Mouse (Mus musculus) embryonic facial prominence, embryonic 10.5 days (tissue): ENCODE measurements around the gene Cntfr. TPM values are rescaled to one million over a fixed set of nuclear protein-coding genes. Genes with fewer than 3 reads are reported as not detected.

Experiments used
- DNase-seq: peaks from one replicate; pipeline ENCODE4 v3.0.0-alpha.2; 2017; ENCODE audit warnings: low spot score
- H3K27ac ChIP-seq: fragments of 300-500 bp; sonication (generic); replicated peaks from 2 replicates; pipeline ENCODE4 v1.5.1; 2016; ENCODE audit warnings: mild to moderate bottlenecking
- H3K27me3 ChIP-seq: fragments of 300-500 bp; sonication (generic); replicated peaks from 2 replicates; pipeline ENCODE4 v1.6.1; 2016; ENCODE audit warnings: low read depth, mild to moderate bottlenecking; ENCODE audit not compliant: poor library complexity, severe bottlenecking
- H3K36me3 ChIP-seq: fragments of 300-500 bp; sonication (generic); replicated peaks from 2 replicates; pipeline ENCODE4 v1.6.1; 2016; ENCODE audit warnings: mild to moderate bottlenecking, moderate library complexity
- H3K4me1 ChIP-seq: fragments of 300-500 bp; sonication (generic); 2 replicates; pipeline ENCODE4 v1.6.1; 2016
- H3K4me3 ChIP-seq: fragments of 300-500 bp; sonication (generic); 2 replicates; pipeline ENCODE4 v1.5.1; 2016; ENCODE audit warnings: mild to moderate bottlenecking, moderate library complexity
- H3K9me3 ChIP-seq: fragments of 300-500 bp; sonication (generic); 2 replicates; pipeline ENCODE4 v1.6.1; 2016; ENCODE audit warnings: mild to moderate bottlenecking
- WGBS: fragments of 180-500 bp; shearing (Covaris S2); methylation state at CpG from one replicate; pipeline ENCODE4 v1.1.7; 2016; 5-methylcytosine and 5-hydroxymethylcytosine counted together
- polyA plus RNA-seq: library from polyadenylated mRNA; unstranded; fragments of >200 nt; fragmentation: Nextera tagmentation; extraction: Ambion mirVana; gene quantifications from 2 replicates; pipeline ENCODE4 v1.2.1, GENCODE M21; 2016

Cntfr gene
- polyA plus RNA-seq, 1 experiment from 2014 or later = 8.6 TPM

DNA sequence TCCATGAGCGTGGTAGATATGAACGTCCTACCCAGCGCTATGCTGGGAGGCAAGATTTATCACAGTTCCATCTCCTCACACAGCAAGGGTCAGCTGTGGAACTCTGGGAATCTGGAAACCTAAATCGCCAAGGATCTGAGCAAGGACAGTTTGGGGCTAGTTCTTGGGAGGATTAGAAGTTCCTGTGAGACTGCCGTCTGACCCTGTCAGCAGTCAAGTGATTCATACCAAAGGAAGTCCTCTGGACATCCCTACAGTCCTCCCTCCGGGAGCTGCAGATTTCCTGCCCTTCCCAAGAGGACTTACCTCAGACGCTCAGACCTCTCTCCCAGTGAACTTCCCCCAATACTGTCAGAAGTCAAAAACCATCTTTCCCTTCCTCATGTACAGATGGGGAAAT, 60.5 kb downstream of the Cntfr start:
- 49% methylated on average over 7 of the region's 7 CpGs for WGBS
- peak overlapping the region; percentile 60; the same call in 1 of the 2 replicates for H3K27ac ChIP-seq
- peaks cover 16% of the 10 kb centered on the region for H3K36me3 ChIP-seq
- H3K27me3 ChIP-seq = peaks cover 48% of the 10 kb centered on the region
- peaks cover 88% of the 10 kb centered on the region for H3K4me1 ChIP-seq
- DNase-seq = no peak
- 0 out of 2 replicates have a peak overlapping the region, but pooled peaks have one; percentile 28 for H3K4me3 ChIP-seq
- H3K9me3 ChIP-seq = peaks cover 7% of the 10 kb centered on the region; the same call in 1 of the 2 replicates

DNA sequence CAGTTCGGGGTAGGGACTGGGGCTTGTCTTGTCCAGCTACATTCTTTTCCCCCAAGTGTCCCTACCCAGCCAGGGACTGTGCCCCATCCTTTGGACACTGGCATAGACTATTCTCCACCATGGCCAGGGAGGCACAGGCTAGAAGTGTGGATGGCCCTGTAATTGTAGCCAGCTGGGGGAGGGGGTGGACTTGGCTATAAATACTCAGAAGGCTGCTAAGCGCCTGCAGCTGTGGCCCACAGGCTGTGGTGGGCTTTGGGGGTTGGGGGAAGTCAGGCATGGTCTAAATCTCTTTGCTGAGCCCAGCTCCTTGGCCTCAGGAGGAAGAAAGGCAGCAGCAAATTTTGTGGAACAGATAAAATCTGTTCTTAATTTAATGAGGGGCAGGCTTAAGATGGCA, 61.0 kb downstream of the Cntfr start:
- peaks cover 7% of the 10 kb centered on the region; the same call in 1 of the 2 replicates for H3K9me3 ChIP-seq
- peaks cover 16% of the 10 kb centered on the region for H3K36me3 ChIP-seq
- peaks cover 48% of the 10 kb centered on the region for H3K27me3 ChIP-seq
- DNase-seq = peak; percentile 77
- peak overlapping the region; percentile 60 for H3K27ac ChIP-seq
- WGBS = 61% methylated on average over 2 of the region's 2 CpGs
- H3K4me1 ChIP-seq = peaks cover 92% of the 10 kb centered on the region
- peak overlapping the region; percentile 28; the same call in 1 of the 2 replicates for H3K4me3 ChIP-seq

DNA sequence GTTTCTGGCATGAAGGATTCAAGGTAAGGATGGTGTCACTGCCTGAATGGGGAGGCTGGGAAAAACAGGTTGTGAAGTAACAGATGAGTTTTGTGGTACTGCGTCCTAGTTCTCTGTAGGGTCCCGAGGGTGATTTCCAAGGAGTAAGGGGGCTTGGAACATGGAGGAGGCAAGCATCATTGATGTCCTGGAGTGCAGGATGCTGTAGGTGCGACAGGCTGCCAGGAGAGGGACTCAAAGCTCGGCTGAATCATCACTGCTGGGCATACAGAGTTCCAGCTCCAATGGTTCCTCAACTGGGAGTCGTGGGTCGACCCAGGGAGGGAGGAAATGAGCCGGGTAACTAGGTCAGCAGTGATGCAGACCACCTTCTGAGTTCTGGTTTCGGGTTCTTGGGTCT, 61.7 kb downstream of the Cntfr start:
- Histone ChIP-seq H3K4me3 (no peak overlapping the region), H3K27me3 (peaks cover 53% of the 10 kb centered on the region), H3K36me3 (peaks cover 16% of the 10 kb centered on the region), H3K4me1 (peaks cover 92% of the 10 kb centered on the region), H3K9me3 (peaks cover 7% of the 10 kb centered on the region; the same call in 1 of the 2 replicates), H3K27ac (peak overlapping the region; percentile 60)
- WGBS = 76% methylated on average over 8 of the region's 8 CpGs
- no peak for DNase-seq

DNA sequence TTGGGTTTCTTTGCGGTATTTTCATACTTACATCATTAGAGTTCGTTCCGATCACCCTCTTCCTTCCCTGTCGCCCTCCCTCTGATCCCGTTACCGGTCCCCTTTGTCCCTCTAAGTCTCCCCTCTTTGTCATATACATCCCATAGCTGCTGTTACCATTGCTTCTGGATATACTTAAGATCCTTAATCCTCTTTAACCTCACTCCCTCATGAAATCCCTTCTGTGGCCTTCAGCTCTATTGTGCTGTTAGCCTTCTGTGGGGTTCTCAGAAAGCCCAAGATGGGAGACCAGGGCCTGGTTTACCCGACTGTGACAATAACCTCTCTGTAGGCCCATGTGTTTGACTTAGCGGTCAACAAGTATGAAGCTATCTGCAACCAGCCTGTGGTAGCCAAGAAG, 62.3 kb downstream of the Cntfr start:
- H3K4me1 ChIP-seq = peaks cover 95% of the 10 kb centered on the region
- H3K36me3 ChIP-seq = peaks cover 16% of the 10 kb centered on the region
- DNase-seq = no peak
- WGBS = 84% methylated on average over 8 of the region's 8 CpGs
- peaks cover 7% of the 10 kb centered on the region; the same call in 1 of the 2 replicates for H3K9me3 ChIP-seq
- no peak overlapping the region for H3K4me3 ChIP-seq
- peak overlapping the region; percentile 42; the same call in 1 of the 2 replicates for H3K27ac ChIP-seq
- H3K27me3 ChIP-seq = peaks cover 58% of the 10 kb centered on the region

DNA sequence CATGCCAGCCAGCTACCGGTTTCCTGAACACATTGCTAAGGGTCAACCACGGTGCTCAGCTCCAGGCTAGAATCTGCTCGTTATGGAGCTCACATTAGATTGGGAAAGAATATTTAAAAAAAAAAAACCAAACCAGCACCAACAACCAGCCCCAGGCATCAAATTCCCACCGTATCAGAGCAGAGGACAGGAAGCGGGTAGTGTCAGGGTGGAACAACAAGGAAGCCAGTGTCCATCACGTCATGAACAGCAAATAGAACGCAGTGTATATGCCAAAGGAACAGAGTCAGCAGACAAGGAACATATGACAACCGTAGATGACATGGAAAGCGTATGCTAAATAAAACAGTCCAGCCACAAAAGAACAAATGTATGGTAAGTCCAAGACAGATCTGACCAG, 63.9 kb downstream of the Cntfr start:
- Histone ChIP-seq H3K4me1 (peaks cover 95% of the 10 kb centered on the region), H3K4me3 (no peak overlapping the region), H3K9me3 (peaks cover 7% of the 10 kb centered on the region; the same call in 1 of the 2 replicates), H3K27ac (no peak overlapping the region), H3K27me3 (peaks cover 56% of the 10 kb centered on the region), H3K36me3 (peaks cover 10% of the 10 kb centered on the region)
- WGBS = 56% methylated on average over 9 of the region's 9 CpGs
- DNase-seq = no peak

DNA sequence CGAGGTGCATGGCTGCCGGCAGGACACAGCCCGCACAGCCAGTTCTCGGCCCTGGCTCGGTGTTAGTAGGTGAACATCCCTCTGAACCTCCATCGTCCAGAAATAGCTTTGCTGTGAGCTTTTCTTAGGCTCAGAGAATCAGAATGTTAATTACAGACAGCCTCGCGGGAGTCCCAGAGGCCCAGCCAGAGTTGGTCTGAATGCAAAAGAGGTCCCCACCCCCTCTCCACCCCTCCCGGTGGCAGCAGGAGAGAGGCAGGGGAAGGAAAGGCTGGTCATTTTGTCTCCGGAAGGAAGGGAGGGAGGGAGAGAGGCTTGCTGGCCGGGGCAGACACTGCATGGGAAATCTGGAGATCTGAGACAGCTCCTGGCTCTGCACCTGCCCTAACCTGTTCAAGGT, 65.5 kb downstream of the Cntfr start:
- H3K4me1 ChIP-seq = peaks cover 92% of the 10 kb centered on the region
- H3K36me3 ChIP-seq = no peaks in the 10 kb centered on the region
- H3K27me3 ChIP-seq = peaks cover 51% of the 10 kb centered on the region
- DNase-seq = peak; percentile 77
- WGBS = 5% methylated on average over 11 of the region's 11 CpGs
- peak overlapping the region; percentile 81 for H3K27ac ChIP-seq
- peak overlapping the region; percentile 37 for H3K4me3 ChIP-seq
- no peaks in the 10 kb centered on the region for H3K9me3 ChIP-seq

DNA sequence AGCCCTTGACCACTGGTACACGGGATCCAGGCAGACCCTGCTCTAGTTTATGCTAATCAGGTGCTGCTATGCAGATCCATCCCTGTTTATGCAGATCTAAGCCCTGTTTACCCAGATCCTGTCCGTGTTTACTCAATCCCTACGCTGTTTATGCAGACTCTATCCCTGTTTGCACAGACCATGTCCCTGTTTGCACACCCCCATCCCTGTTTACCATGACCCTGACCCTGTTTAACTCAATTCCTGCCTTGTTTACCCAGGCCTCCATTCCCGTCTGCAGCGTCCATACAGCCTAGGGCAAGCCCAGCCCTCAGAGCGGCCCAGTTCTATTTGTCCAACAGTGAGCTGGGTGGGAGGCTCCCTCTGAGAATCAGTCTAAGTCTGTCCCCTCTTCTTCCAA, 66.7 kb downstream of the Cntfr start:
- Histone ChIP-seq H3K4me3 (no peak overlapping the region), H3K9me3 (no peaks in the 10 kb centered on the region), H3K27me3 (peaks cover 63% of the 10 kb centered on the region), H3K36me3 (no peaks in the 10 kb centered on the region), H3K27ac (peak overlapping the region; percentile 55), H3K4me1 (peaks cover 88% of the 10 kb centered on the region)
- DNase-seq = no peak
- 19% methylated on average over 6 of the region's 6 CpGs for WGBS

DNA sequence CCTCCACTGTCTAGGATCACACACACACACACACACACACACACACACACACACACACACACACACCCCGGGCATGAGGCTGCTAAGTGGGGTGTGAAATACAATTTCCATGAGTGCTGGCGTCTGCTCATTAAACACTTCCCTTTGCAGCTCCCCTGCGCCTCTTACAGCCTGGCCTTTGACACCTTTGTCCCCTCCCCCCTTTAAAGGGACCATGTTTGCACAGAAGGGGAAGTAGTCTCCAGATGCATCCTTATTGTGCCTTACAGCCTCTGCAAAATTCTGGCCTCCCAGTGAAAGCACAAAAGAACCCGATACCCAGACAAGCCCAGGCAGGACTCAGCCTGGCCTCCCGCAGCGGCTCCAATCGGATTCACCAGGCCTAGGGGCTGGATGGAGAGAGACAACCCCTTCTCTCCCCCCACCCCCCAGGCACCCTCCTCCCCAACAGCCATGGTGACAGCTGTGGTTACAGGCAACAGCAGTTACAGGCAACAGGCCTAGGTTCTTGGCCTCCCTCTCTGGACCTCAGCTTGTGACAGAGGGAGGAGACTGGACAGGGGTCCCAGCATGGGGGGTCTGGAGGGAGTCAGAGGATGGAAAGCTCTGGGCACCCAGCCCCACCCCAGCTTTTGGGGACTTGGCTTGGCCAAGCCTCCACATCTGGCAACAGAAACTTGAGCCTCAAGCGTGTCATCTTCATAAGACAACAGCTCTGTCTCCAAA, 68.5 kb downstream of the Cntfr start:
- Histone ChIP-seq H3K4me1 (peaks cover 78% of the 10 kb centered on the region), H3K27me3 (peaks cover 67% of the 10 kb centered on the region), H3K9me3 (no peaks in the 10 kb centered on the region), H3K4me3 (peak overlapping the region; percentile 36), H3K36me3 (no peaks in the 10 kb centered on the region), H3K27ac (peak overlapping the region; percentile 84)
- DNase-seq = peak; percentile 75
- 4% methylated on average over 8 of the region's 8 CpGs for whole genome bisulfite sequencing

DNA sequence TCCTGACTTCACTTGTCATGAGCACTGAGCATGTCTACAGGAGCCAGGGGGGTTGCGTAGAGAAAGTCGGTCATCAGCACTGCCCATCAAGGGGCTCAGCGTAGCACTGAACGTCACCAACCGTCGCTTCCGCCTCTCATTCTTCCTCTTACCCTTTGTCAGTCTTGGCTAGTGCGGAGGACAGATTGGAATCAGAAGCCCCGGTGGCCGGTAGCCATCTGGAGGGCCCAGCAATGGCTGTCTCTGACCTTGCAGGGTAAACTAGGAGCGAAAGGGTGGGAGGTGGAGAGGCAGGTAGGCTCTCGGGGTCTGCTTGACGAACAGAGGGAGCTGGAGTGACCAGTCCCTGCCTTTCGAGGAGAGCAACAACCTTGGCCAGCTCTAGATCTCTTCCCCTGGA, 74.8 kb downstream of the Cntfr start:
- whole genome bisulfite sequencing = 91% methylated on average over 14 of the region's 14 CpGs
- Histone ChIP-seq H3K9me3 (no peaks in the 10 kb centered on the region), H3K4me3 (no peak overlapping the region), H3K36me3 (no peaks in the 10 kb centered on the region), H3K27me3 (peaks cover 55% of the 10 kb centered on the region), H3K27ac (no peak overlapping the region), H3K4me1 (peaks cover 32% of the 10 kb centered on the region)
- DNase-seq = no peak

DNA sequence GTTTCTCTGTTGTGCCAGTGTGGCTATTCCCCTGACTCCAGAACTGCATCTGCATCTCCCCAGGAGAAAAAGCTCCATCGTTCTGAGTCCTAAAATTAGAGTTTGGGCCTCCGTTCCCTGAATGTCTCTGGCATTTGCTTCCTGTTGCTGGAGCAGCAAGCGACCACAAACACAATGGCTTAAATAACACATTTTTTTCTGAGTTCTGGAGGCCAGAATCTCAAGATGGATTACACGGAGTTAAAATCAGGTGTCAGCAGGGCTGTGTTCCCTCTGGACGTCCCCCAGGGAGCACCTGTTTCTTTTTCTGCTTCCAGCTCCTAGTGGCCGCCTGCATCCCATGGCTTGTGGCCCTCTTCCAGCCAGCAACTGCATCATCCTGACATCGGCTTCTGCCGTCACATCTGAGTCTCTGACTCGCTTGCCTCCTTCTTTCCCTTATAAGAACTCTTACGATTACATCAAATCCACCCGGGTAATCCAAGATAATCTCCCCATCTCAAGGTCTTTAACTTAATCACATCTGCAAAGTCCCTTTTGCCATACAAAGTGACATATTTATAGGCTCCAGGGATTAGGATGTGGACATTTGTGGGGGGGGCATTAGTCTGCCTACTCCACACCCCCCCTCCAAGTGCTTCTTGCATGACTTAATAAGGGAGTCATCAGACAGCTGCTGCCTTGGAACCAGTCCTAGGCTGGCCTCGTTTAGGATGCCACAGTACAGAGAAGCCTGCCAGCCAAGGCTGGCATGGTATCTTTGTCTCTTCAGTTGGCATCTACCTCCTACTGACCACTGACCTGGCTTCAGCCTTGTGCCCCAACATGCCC, 77.8 kb downstream of the Cntfr start:
- peaks cover 17% of the 10 kb centered on the region for H3K4me1 ChIP-seq
- 57% methylated on average over 12 of the region's 12 CpGs for WGBS
- no peak for DNase-seq
- no peak overlapping the region for H3K27ac ChIP-seq
- H3K27me3 ChIP-seq = peaks cover 46% of the 10 kb centered on the region
- H3K36me3 ChIP-seq = no peaks in the 10 kb centered on the region
- H3K4me3 ChIP-seq = no peak overlapping the region
- no peaks in the 10 kb centered on the region for H3K9me3 ChIP-seq

DNA sequence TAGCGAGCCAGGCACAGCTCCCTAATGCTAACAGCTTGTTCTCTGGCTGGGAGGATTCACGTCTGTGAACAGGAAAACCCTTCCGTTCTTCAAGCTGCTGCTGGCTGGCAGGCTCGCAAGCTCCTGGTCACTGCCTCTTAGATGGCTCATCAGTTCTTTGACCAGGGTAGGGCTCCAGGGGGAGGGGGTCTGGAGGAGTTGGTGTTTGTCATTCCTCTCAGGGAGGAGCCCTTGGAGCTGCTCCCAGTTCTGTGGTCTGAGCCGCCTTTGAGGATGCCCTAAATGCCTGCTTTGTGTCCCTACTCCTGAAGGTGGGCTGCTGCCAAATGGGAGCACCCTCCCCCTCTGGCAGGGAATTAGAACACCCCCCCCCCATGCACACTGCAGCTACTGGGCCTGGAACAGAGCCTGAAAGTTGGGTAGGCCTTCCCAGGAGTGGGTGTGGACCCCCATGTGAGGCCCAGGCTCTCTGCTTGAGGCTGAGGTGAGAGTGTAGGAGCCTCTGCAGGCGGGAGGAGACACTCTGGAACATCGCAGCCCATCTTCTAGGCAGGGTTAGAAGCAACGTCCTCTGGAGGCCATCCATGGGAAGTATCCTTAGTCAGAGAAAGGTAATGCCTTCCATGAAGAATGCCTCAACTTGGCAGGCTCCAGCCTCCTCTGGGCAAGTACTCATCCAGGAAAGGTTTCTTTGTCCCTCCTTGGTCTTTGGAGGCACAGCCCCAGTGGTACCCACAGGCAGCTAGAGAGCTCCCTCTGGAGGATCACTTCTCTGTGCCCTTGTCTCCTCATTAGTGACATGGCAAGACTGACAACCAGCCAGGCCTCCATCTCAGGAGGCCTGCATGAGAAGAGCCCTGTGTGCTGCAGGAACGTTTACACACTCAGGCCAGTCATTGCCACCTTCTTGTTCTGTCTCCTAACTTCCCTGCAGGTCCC, 81.0 kb downstream of the Cntfr start:
- H3K27me3 ChIP-seq = peaks cover 37% of the 10 kb centered on the region
- no peak for DNase-seq
- WGBS = 65% methylated on average over 9 of the region's 9 CpGs
- no peaks in the 10 kb centered on the region for H3K36me3 ChIP-seq
- peaks cover 30% of the 10 kb centered on the region for H3K4me1 ChIP-seq
- H3K9me3 ChIP-seq = no peaks in the 10 kb centered on the region
- H3K4me3 ChIP-seq = no peak overlapping the region
- H3K27ac ChIP-seq = no peak overlapping the region

DNA sequence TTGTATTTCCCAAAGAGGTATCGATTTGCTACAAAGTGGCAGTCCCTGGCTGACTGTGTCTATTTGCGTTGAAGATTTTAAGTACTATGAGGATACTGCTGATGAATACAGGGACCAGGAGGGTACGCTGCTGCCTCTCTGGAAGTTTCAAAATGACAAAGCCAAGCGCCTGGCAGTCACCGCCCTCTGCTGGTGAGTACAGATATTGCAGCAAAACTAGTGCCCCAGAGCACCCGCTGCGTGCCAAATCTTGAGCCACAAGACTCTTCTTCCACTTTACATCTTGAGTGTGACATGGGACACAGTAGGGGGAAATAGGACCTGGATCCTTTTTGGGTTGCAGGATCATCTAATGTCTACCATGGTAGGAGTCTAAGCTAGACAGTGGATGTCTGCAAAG, 82.7 kb downstream of the Cntfr start:
- WGBS = 9% methylated on average over 7 of the region's 7 CpGs
- Histone ChIP-seq H3K27ac (no peak overlapping the region), H3K4me1 (peaks cover 33% of the 10 kb centered on the region), H3K27me3 (peaks cover 24% of the 10 kb centered on the region; the same call in 1 of the 2 replicates), H3K4me3 (no peak overlapping the region), H3K36me3 (no peaks in the 10 kb centered on the region), H3K9me3 (no peaks in the 10 kb centered on the region)
- DNase-seq = peak; percentile 81
